Mouse (Mus musculus): ENCODE measurements around the gene Bola1.
"Not testable (repeated sequence)": the region's sequence is repeated elsewhere in the genome, so short reads cannot be mapped to it uniquely, and the experiment has no call there.

The Bola1 gene

GRCm38 (mm10) chr3:96175251-96175650 lies 44.3 kb downstream of the Bola1 start:
- no peak for DNase-seq

GRCm38 (mm10) chr3:96174042-96174441 lies 45.5 kb downstream of the Bola1 start:
- DNase-seq: not testable (repeated sequence)

GRCm38 (mm10) chr3:96173185-96173584 lies 46.3 kb downstream of the Bola1 start:
- DNase-seq: no peak

- peak; percentile 97 for DNase-seq
These were observed 47.0 kb downstream of the Bola1 start, which contains the start of gene Sf3b4 for GRCm38 (mm10) chr3:96172197-96173178. Gene Sf3b4, plus strand, starts transcription at chr3:96172332.

GRCm38 (mm10) chr3:96171583-96172196 lies 47.8 kb downstream of the Bola1 start:
- DNase-seq: no peak

- DNase-seq: no peak
These were observed 48.4 kb downstream of the Bola1 start for GRCm38 (mm10) chr3:96170976-96171545.

- DNase-seq: no peak
These were observed 49.2 kb downstream of the Bola1 start for GRCm38 (mm10) chr3:96170276-96170675.

- DNase-seq: peak; percentile 45
These were observed 50.9 kb downstream of the Bola1 start for GRCm38 (mm10) chr3:96168466-96169158.

- DNase-seq: no peak
These were observed 56.5 kb downstream of the Bola1 start for GRCm38 (mm10) chr3:96163040-96163439.

GRCm38 (mm10) chr3:96161869-96162840 lies 57.4 kb downstream of the Bola1 start, which contains the start of gene Mtmr11:
Gene Mtmr11, plus strand, starts transcription at chr3:96162004.
- DNase-seq: peak; percentile 44

GRCm38 (mm10) chr3:96160803-96161516 lies 58.5 kb downstream of the Bola1 start:
- DNase-seq: peak; percentile 44

- DNase-seq: no peak
These were observed 59.2 kb downstream of the Bola1 start for GRCm38 (mm10) chr3:96160222-96160802.

GRCm38 (mm10) chr3:96159820-96160219 lies 59.7 kb downstream of the Bola1 start:
- no peak for DNase-seq

GRCm38 (mm10) chr3:96155501-96155900 lies 64.0 kb downstream of the Bola1 start:
- no peak for DNase-seq

- no peak for DNase-seq
These were observed 66.9 kb downstream of the Bola1 start for GRCm38 (mm10) chr3:96152611-96153010.

- DNase-seq: no peak
These were observed 67.7 kb downstream of the Bola1 start for GRCm38 (mm10) chr3:96151836-96152235.

- peak; percentile 77 for DNase-seq
These were observed 71.6 kb downstream of the Bola1 start for GRCm38 (mm10) chr3:96147950-96148349.
